14 mouse cellular contexts compared by ENCODE assay signal in genomic region chr9:94618079-94618786, GRCm38 (mm10).
"Had no signal": no experiment of that assay in that cellular context is flagged by ENCODE, and none has a peak within 500 bp of the region (broad histone marks: within the 10 kb centered on the region; RNA-seq: fewer than 3 reads in every experiment).

No protein-coding gene starts in this region.

- H3K36me3 ChIP-seq: kidney, embryonic 15.5 days; limb, embryonic 15.5 days; liver, embryonic 13.5 days; midbrain, embryonic 13.5 days; neural tube, embryonic 12.5 days had no signal

- H3K4me3 ChIP-seq: kidney, embryonic 15.5 days; limb, embryonic 15.5 days; liver, embryonic 13.5 days; midbrain, embryonic 13.5 days; neural tube, embryonic 12.5 days had no signal

- H3K4me2 ChIP-seq: kidney, embryonic 15.5 days; limb, embryonic 15.5 days; liver, embryonic 13.5 days; midbrain, embryonic 13.5 days; neural tube, embryonic 12.5 days had no signal

- H3K9me3 ChIP-seq: kidney, embryonic 15.5 days; limb, embryonic 15.5 days; liver, embryonic 13.5 days; midbrain, embryonic 13.5 days; neural tube, embryonic 12.5 days had no signal

- H3K27ac ChIP-seq: kidney, embryonic 15.5 days; limb, embryonic 15.5 days; liver, embryonic 13.5 days; midbrain, embryonic 13.5 days; neural tube, embryonic 12.5 days had no signal

- H3K27me3 ChIP-seq: kidney, embryonic 15.5 days; limb, embryonic 15.5 days; liver, embryonic 13.5 days; midbrain, embryonic 13.5 days; neural tube, embryonic 12.5 days had no signal

- DNase-seq: kidney, adult 2 months; kidney, postnatal 14 days; left cerebral cortex, postnatal 4 days; liver, embryonic 13.5 days; liver, postnatal 0 days; lung, postnatal 36 days; thymus, postnatal 4 days had no signal

- H3K4me1 ChIP-seq: kidney, embryonic 15.5 days; liver, embryonic 13.5 days; midbrain, embryonic 13.5 days; neural tube, embryonic 12.5 days had no signal

- H3K9ac ChIP-seq: kidney, embryonic 15.5 days; limb, embryonic 15.5 days; liver, embryonic 13.5 days; liver, postnatal 0 days; midbrain, embryonic 13.5 days; neural tube, embryonic 12.5 days had no signal

- ATAC-seq: hindbrain, embryonic 16.5 days; inflammation-experienced regulatory T-cells, adult 6 months; liver, postnatal 0 days; lung, postnatal 0 days; midbrain, embryonic 13.5 days had no signal
